Mouse (Mus musculus) forebrain, embryonic 16.5 days (tissue): ENCODE data around the gene Cyp27b1. TPM values are rescaled to one million over a fixed set of nuclear protein-coding genes. Genes with fewer than 3 reads are reported as not detected.
"Not testable (repeated sequence)": the region's sequence is repeated elsewhere in the genome, so short reads cannot be mapped to it uniquely, and the experiment has no call there.

Experiments used
- ATAC-seq: fragments of 200-750 bp; cut with Nextera tagmentation; 2 replicates; pipeline ENCODE4 v1.8.0; 2017; ENCODE audit warnings: mild to moderate bottlenecking, moderate library complexity
- H3K27ac ChIP-seq: fragments of 300-500 bp; sonication (generic); 2 replicates; pipeline ENCODE4 v1.5.1; 2014; ENCODE audit warnings: low read length, control low read depth
- H3K27me3 ChIP-seq: fragments of 300-500 bp; sonication (generic); replicated peaks from 2 replicates; pipeline ENCODE4 v1.6.1; 2014; ENCODE audit warnings: low read length; ENCODE audit not compliant: control insufficient read depth, insufficient read depth
- H3K36me3 ChIP-seq: fragments of 300-500 bp; sonication (generic); 2 replicates; pipeline ENCODE4 v1.6.1; 2014; ENCODE audit not compliant: control insufficient read depth, insufficient read depth
- H3K4me1 ChIP-seq: fragments of 300-500 bp; sonication (generic); replicated peaks from 2 replicates; pipeline ENCODE4 v1.6.1; 2014; ENCODE audit warnings: low read length; ENCODE audit not compliant: control insufficient read depth, insufficient read depth
- H3K4me2 ChIP-seq: fragments of 300-500 bp; sonication (generic); 2 replicates; pipeline ENCODE4 v1.6.1; 2014; ENCODE audit warnings: mild to moderate bottlenecking, low read length, control low read depth
- H3K4me3 ChIP-seq: fragments of 300-500 bp; sonication (generic); replicated peaks from 2 replicates; pipeline ENCODE4 v1.5.1; 2014; ENCODE audit warnings: mild to moderate bottlenecking, low read length, control low read depth
- H3K9ac ChIP-seq: fragments of 300-500 bp; sonication (generic); replicated peaks from 2 replicates; pipeline ENCODE4 v1.6.1; 2014; ENCODE audit warnings: low read depth, low read length, control low read depth
- H3K9me3 ChIP-seq: fragments of 300-500 bp; sonication (generic); 2 replicates; pipeline ENCODE4 v1.6.1; 2016; ENCODE audit warnings: low read length; ENCODE audit not compliant: control insufficient read depth
- WGBS: fragments of 180-500 bp; shearing (Covaris S2); extraction: QIAGEN DNeasy Blood & Tissue Kit; methylation state at CpG from one replicate; pipeline ENCODE4 v1.1.7; 2014; 5-methylcytosine and 5-hydroxymethylcytosine counted together
- polyA plus RNA-seq: library from polyadenylated mRNA; unstranded; fragments of >200 nt; fragmentation: Nextera tagmentation; extraction: Ambion mirVana; gene quantifications from 2 replicates; pipeline ENCODE4 v1.2.1, GENCODE M21; 2015

Cyp27b1 gene
- polyA plus RNA-seq, 1 experiment from 2014 or later, result 0.20 TPM

DNA sequence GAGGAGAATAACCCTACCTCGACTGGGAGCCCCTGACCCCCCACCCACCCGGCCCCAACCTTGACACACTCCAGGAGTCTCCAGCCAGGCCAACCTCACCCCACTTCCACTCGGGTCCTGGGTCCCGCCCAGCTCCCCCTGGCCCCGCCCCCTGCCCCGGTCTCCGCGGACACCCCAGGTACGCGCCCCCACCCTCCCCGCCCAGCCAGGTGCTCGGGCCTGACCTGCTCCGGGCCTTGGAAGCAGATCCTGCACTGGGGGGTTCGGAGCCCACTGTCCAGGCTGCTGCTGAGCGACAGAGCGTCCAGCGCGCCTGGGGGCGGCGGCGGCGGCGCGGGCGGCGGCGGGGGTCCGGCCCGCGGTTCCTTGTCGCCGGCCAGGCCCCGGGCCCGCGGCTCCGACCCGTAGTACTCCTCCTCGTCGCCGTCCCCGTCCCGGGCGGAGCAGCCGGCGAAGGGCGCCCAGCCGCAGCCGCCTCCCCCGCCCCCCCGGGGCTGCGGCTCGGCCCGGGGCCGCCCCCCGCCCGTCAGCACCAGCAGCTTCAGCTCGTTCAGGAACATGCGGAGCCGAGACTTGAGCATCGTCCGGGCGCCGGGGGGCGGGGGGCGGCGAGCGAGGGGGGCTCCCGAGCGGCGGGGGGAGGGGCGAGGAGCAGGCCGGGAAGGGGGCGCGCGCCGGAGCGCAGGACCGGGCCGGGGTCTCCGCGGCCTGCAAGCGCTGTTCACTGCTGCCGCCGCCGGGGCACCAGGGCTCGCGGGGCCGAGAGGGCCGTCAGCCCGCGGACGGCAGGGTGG is 11.3 kb downstream of the Cyp27b1 start:
- peak overlapping the region; percentile 96 for H3K9ac ChIP-seq
- H3K27ac ChIP-seq, result peak overlapping the region; percentile 97
- H3K27me3 ChIP-seq, result no peaks in the 10 kb centered on the region
- no peaks in the 10 kb centered on the region for H3K9me3 ChIP-seq
- ATAC-seq, result 0 out of 2 replicates have a peak, but pooled peaks have one; percentile 2
- 1% methylated on average over 40 of the region's 92 CpGs for WGBS
- H3K36me3 ChIP-seq, result peaks cover 12% of the 10 kb centered on the region
- H3K4me1 ChIP-seq, result peaks cover 37% of the 10 kb centered on the region
- H3K4me3 ChIP-seq, result peak overlapping the region; percentile 89
- peak overlapping the region; percentile 83 for H3K4me2 ChIP-seq

GRCm38 (mm10) chr10:127059968-127060916 is 12.2 kb downstream of the Cyp27b1 start, which contains the start of gene March9:
March9 (minus strand) TSS chr10:127060184.
- peak; percentile 47 for ATAC-seq
- Histone ChIP-seq H3K4me2 (peak within 1 kb of the TSS; percentile 83), H3K4me3 (peak within 1 kb of the TSS; percentile 89), H3K27ac (peak within 1 kb of the TSS; percentile 97), H3K36me3 (peaks cover 11% of the 10 kb centered on the region), H3K4me1 (peaks cover 41% of the 10 kb centered on the region), H3K9ac (peak within 1 kb of the TSS; percentile 96), H3K9me3 (no peaks in the 10 kb centered on the region), H3K27me3 (no peaks in the 10 kb centered on the region)
- WGBS, result 0% methylated on average over 54 of the region's 72 CpGs

GRCm38 (mm10) chr10:127061085-127061484 is 13.0 kb downstream of the Cyp27b1 start:
- peaks cover 17% of the 10 kb centered on the region for H3K36me3 ChIP-seq
- WGBS, result 19% methylated on average over 5 of the region's 5 CpGs
- peak overlapping the region; percentile 97 for H3K27ac ChIP-seq
- ATAC-seq, result no peak
- H3K9me3 ChIP-seq, result no peaks in the 10 kb centered on the region
- H3K27me3 ChIP-seq, result no peaks in the 10 kb centered on the region
- H3K4me2 ChIP-seq, result peak overlapping the region; percentile 83
- peak overlapping the region; percentile 96 for H3K9ac ChIP-seq
- peak overlapping the region; percentile 89 for H3K4me3 ChIP-seq
- peaks cover 41% of the 10 kb centered on the region for H3K4me1 ChIP-seq

DNA sequence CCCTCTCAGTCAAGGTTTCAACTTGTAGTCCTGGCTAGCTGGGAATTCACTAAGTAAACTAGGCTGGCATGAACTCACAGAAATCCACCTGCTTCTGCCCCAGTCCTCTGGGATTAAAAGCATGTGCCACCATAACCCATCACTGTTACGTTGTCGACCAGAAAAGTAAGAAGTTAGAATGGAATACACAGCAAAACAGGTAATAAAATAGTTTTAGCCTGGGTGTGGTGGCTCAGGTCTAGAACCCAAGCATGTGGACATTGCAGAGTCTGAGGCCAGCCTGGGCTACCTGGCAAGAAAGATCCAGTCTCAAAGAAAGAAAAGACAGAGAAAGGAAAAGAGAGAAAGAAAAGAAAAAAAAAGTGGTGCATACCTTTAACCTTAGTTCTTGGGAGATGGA is 13.5 kb downstream of the Cyp27b1 start:
- no peak overlapping the region for H3K9ac ChIP-seq
- H3K27me3 ChIP-seq, result no peaks in the 10 kb centered on the region
- WGBS, result 62% methylated on average over 2 of the region's 2 CpGs
- H3K4me2 ChIP-seq, result peak overlapping the region; percentile 83
- H3K4me1 ChIP-seq, result peaks cover 41% of the 10 kb centered on the region
- peaks cover 16% of the 10 kb centered on the region for H3K36me3 ChIP-seq
- peak overlapping the region; percentile 97 for H3K27ac ChIP-seq
- no peak for ATAC-seq
- H3K9me3 ChIP-seq, result no peaks in the 10 kb centered on the region
- no peak overlapping the region for H3K4me3 ChIP-seq

DNA sequence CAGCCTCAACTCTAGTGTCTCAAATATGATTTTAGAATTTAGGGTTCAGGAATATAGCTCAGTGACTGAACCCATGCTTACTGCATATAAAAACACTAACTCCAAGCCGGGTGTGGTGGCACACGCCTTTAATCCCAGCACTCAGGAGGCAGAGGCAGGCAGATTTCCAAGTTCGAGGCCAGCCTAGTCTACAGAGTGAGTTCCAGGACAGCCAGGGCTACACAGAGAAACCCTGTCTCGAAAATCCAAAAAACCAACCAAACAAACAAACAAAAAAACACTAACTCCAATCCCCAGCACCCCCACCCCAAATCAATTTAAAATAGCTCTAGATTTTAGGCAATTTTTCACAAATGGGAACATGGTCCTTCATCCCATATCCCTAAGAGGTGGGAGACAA is 14.1 kb downstream of the Cyp27b1 start:
- H3K9me3 ChIP-seq, H3K4me3 ChIP-seq, ATAC-seq, H3K4me2 ChIP-seq, H3K27ac ChIP-seq, H3K9ac ChIP-seq, H3K27me3 ChIP-seq: not testable (repeated sequence)
- peaks cover 21% of the 10 kb centered on the region for H3K36me3 ChIP-seq
- WGBS, result 92% methylated on average over 4 of the region's 4 CpGs
- peaks cover 41% of the 10 kb centered on the region for H3K4me1 ChIP-seq

- Histone ChIP-seq H3K36me3 (peaks cover 25% of the 10 kb centered on the region), H3K4me2 (no peak overlapping the region; the same call in 1 of the 2 replicates), H3K9me3 (no peaks in the 10 kb centered on the region), H3K27ac (peak overlapping the region; percentile 87), H3K4me1 (peaks cover 41% of the 10 kb centered on the region), H3K27me3 (no peaks in the 10 kb centered on the region), H3K4me3 (no peak overlapping the region; the same call in 1 of the 2 replicates), H3K9ac (no peak overlapping the region)
- WGBS, result 76% methylated on average over 5 of the region's 5 CpGs
- ATAC-seq, result no peak
Observed at GRCm38 (mm10) chr10:127062503-127062902, 14.5 kb downstream of the Cyp27b1 start.

- Histone ChIP-seq H3K4me1 (peaks cover 39% of the 10 kb centered on the region), H3K27me3 (no peaks in the 10 kb centered on the region), H3K4me2 (peak within 1 kb of the TSS; percentile 87), H3K36me3 (peaks cover 33% of the 10 kb centered on the region), H3K9me3 (no peaks in the 10 kb centered on the region), H3K4me3 (peak within 1 kb of the TSS; percentile 85), H3K27ac (peak within 1 kb of the TSS; percentile 91), H3K9ac (peak within 1 kb of the TSS; percentile 94)
- ATAC-seq, result peak; percentile 86
- 0% methylated on average over 45 of the region's 46 CpGs for WGBS
Observed at GRCm38 (mm10) chr10:127063239-127063872, 15.3 kb downstream of the Cyp27b1 start, which contains the start of gene Cdk4. Cdk4 (plus strand) TSS chr10:127063534.

- H3K27me3 ChIP-seq, result no peaks in the 10 kb centered on the region
- ATAC-seq, result 0 out of 2 replicates have a peak, but pooled peaks have one; percentile 0
- H3K9me3 ChIP-seq, result no peaks in the 10 kb centered on the region
- WGBS, result 10% methylated on average over 37 of the region's 37 CpGs
- peaks cover 35% of the 10 kb centered on the region for H3K36me3 ChIP-seq
- H3K4me2 ChIP-seq, result peak overlapping the region; percentile 87
- peak overlapping the region; percentile 85 for H3K4me3 ChIP-seq
- peak overlapping the region; percentile 91 for H3K27ac ChIP-seq
- H3K9ac ChIP-seq, result peak overlapping the region; percentile 94
- H3K4me1 ChIP-seq, result peaks cover 40% of the 10 kb centered on the region
Observed at GRCm38 (mm10) chr10:127063913-127064870, 16.1 kb downstream of the Cyp27b1 start.
